Mouse (Mus musculus) spleen, adult 2 months (tissue): Measurements from ENCODE around the gene Klra2. TPM values are rescaled to one million over a fixed set of nuclear protein-coding genes. Genes with fewer than 3 reads are reported as not detected.
"Not testable (repeated sequence)": the region's sequence is repeated elsewhere in the genome, so short reads cannot be mapped to it uniquely, and the experiment has no call there.

Experiments
- DNase-seq, 2 experiments: peaks; one replicate each; pipeline versions ENCODE4 v3.0.0 to v3.0.0-alpha.2; 2012 to 2021; ENCODE audit warnings: low spot score in 2 of 2, low read depth in 1 of 2
- H3K27ac ChIP-seq: fragments of 200-500 bp; 2 replicates; pipeline ENCODE4 v1.5.1; 2012; ENCODE audit warnings: low read length, inconsistent platforms; ENCODE audit not compliant: insufficient read depth
- H3K27me3 ChIP-seq: fragments of 200-500 bp; 2 replicates; pipeline ENCODE4 v1.6.1; 2012; ENCODE audit warnings: mild to moderate bottlenecking, moderate library complexity, low read length, inconsistent platforms; ENCODE audit not compliant: control insufficient read depth, insufficient read depth
- H3K36me3 ChIP-seq: fragments of 200-500 bp; 2 replicates; pipeline ENCODE4 v1.6.1; 2012; ENCODE audit warnings: mild to moderate bottlenecking, low read length, inconsistent platforms; ENCODE audit not compliant: control insufficient read depth, insufficient read depth
- H3K4me1 ChIP-seq: fragments of 200-500 bp; 2 replicates; pipeline ENCODE4 v1.6.1; 2011; ENCODE audit warnings: inconsistent platforms; ENCODE audit not compliant: control insufficient read depth, insufficient read depth, insufficient read length
- H3K4me3 ChIP-seq: fragments of 200-500 bp; 2 replicates; pipeline ENCODE4 v1.5.1; 2011; ENCODE audit warnings: mild to moderate bottlenecking, inconsistent platforms; ENCODE audit not compliant: insufficient read depth, insufficient read length; ENCODE audit errors: extremely low read depth
- CTCF ChIP-seq: fragments of 200-500 bp; IDR thresholded peaks from 2 replicates; pipeline ENCODE4 v1.5.1; 2011; ENCODE audit warnings: mild to moderate bottlenecking, inconsistent platforms; ENCODE audit not compliant: insufficient read depth, insufficient read length, insufficient replicate concordance; ENCODE audit errors: extremely low read depth
- POLR2A ChIP-seq: fragments of 200-500 bp; IDR thresholded peaks from 2 replicates; pipeline ENCODE4 v1.6.1; 2011; ENCODE audit warnings: low read depth, low read length, inconsistent platforms
- whole genome bisulfite sequencing: fragments of 180-500 bp; shearing (Covaris S2); methylation state at CpG from one replicate; pipeline ENCODE4 v1.1.7; 2018; 5-methylcytosine and 5-hydroxymethylcytosine counted together
- polyA plus RNA-seq: library from polyadenylated mRNA; depleted of rRNA; stranded (reverse); fragments of >200 nt; gene quantifications from 2 replicates; pipeline ENCODE4 v1.2.3, GENCODE M21; 2012; rRNA removed

The Klra2 gene
- polyA plus RNA-seq, result 0.23 and 0.29 TPM in 2 replicates

- Histone ChIP-seq H3K27me3 (no peaks in the 10 kb centered on the region), H3K4me3 (no peak within 1 kb of the TSS), H3K27ac (no peak within 1 kb of the TSS), H3K4me1 (no peaks in the 10 kb centered on the region), H3K36me3 (no peaks in the 10 kb centered on the region)
- DNase-seq, result no peak
- WGBS, result 30% methylated on average over 2 of the region's 2 CpGs
- no peak for TF ChIP-seq POLR2A
- no peak for TF ChIP-seq CTCF
These were observed at the start of gene Klra2 for GRCm38 (mm10) chr6:131247206-131247605. Gene Klra2, minus strand, starts transcription at chr6:131247362.

- Histone ChIP-seq H3K36me3 (no peaks in the 10 kb centered on the region), H3K27me3 (no peaks in the 10 kb centered on the region), H3K4me3 (no peak overlapping the region), H3K4me1 (0 out of 2 replicates have a peak, but pooled peaks cover 2% of the 10 kb centered on the region), H3K27ac (no peak overlapping the region)
- no peak for DNase-seq
- TF ChIP-seq POLR2A (no peak), CTCF (no peak)
- WGBS, result 89% methylated on average over 5 of the region's 5 CpGs
These were observed 47.4 kb upstream of the Klra2 start for GRCm38 (mm10) chr6:131294435-131295112.

GRCm38 (mm10) chr6:131293916-131294315 lies 46.8 kb upstream of the Klra2 start:
- no peak for TF ChIP-seq POLR2A
- TF ChIP-seq CTCF, result no peak
- Histone ChIP-seq H3K36me3 (no peaks in the 10 kb centered on the region; the same call in 1 of the 2 replicates), H3K4me1 (0 out of 2 replicates have a peak, but pooled peaks cover 2% of the 10 kb centered on the region), H3K4me3 (peak overlapping the region; percentile 81; the same call in 1 of the 2 replicates), H3K27ac (no peak overlapping the region), H3K27me3 (no peaks in the 10 kb centered on the region)
- WGBS, result 36% methylated on average over 5 of the region's 5 CpGs
- DNase-seq, result no peak

- TF ChIP-seq CTCF (no peak), POLR2A (no peak; the same call in 1 of the 2 replicates)
- 0 out of 2 replicates have a peak, but pooled peaks cover 2% of the 10 kb centered on the region for H3K4me1 ChIP-seq
- WGBS, result 5% methylated on average over 51 of the region's 51 CpGs
- peak within 1 kb of the TSS; percentile 4; the same call in 1 of the 2 replicates for H3K27ac ChIP-seq
- no peaks in the 10 kb centered on the region for H3K27me3 ChIP-seq
- peak within 1 kb of the TSS; percentile 81 for H3K4me3 ChIP-seq
- peaks cover under 1% of the 10 kb centered on the region; the same call in 1 of the 2 replicates for H3K36me3 ChIP-seq
- peak; percentile 73 to 74 for DNase-seq
These were observed 46.0 kb upstream of the Klra2 start, which contains the start of gene Magohb for GRCm38 (mm10) chr6:131292991-131293788. Gene Magohb, minus strand, starts transcription at chr6:131293244.

GRCm38 (mm10) chr6:131292276-131292990 lies 45.3 kb upstream of the Klra2 start:
- DNase-seq, result no peak
- WGBS, result 20% methylated on average over 10 of the region's 10 CpGs
- Histone ChIP-seq H3K4me1 (0 out of 2 replicates have a peak, but pooled peaks cover 2% of the 10 kb centered on the region), H3K36me3 (peaks cover 5% of the 10 kb centered on the region; the same call in 1 of the 2 replicates), H3K27ac (no peak overlapping the region), H3K27me3 (no peaks in the 10 kb centered on the region), H3K4me3 (peak overlapping the region; percentile 81)
- no peak for TF ChIP-seq CTCF
- TF ChIP-seq POLR2A, result no peak

- H3K4me3 ChIP-seq, result no peak overlapping the region
- TF ChIP-seq CTCF (peak; percentile 21; the same call in 1 of the 2 replicates), POLR2A (no peak)
- peak in 1 of 2 experiments; percentile 35 for DNase-seq
- no peaks in the 10 kb centered on the region for H3K27me3 ChIP-seq
- H3K27ac ChIP-seq, result no peak overlapping the region
- H3K4me1 ChIP-seq, result 0 out of 2 replicates have a peak, but pooled peaks cover 2% of the 10 kb centered on the region
- 7% methylated on average over 2 of the region's 2 CpGs for WGBS
- H3K36me3 ChIP-seq, result peaks cover 6% of the 10 kb centered on the region; the same call in 1 of the 2 replicates
These were observed 43.3 kb upstream of the Klra2 start for GRCm38 (mm10) chr6:131290430-131290829.

- not testable (repeated sequence) for H3K27me3 ChIP-seq, H3K27ac ChIP-seq, DNase-seq, H3K36me3 ChIP-seq, H3K4me1 ChIP-seq, H3K4me3 ChIP-seq
- WGBS, result 85% methylated on average over 2 of the region's 2 CpGs
These were observed 31.0 kb upstream of the Klra2 start for GRCm38 (mm10) chr6:131278160-131278559.
